Mouse (Mus musculus) thymus, adult 2 months (tissue): Measurements from ENCODE around the gene Hipk4. TPM values are rescaled to one million over a fixed set of nuclear protein-coding genes. Genes with fewer than 3 reads are reported as not detected.

Experiments used
- DNase-seq: peaks from one replicate; pipeline ENCODE4 v3.0.0; 2021
- H3K27ac ChIP-seq: fragments of 200-500 bp; 2 replicates; pipeline ENCODE4 v1.5.1; 2012; ENCODE audit warnings: low read length, control low read depth; ENCODE audit not compliant: control insufficient read depth, insufficient read depth
- H3K27me3 ChIP-seq: fragments of 200-500 bp; 2 replicates; pipeline ENCODE4 v1.6.1; 2012; ENCODE audit warnings: mild to moderate bottlenecking, low read length, moderate library complexity, mixed read lengths; ENCODE audit not compliant: control insufficient read depth, insufficient read depth
- H3K36me3 ChIP-seq: fragments of 200-500 bp; 2 replicates; pipeline ENCODE4 v1.6.1; 2012; ENCODE audit warnings: mild to moderate bottlenecking, low read length, moderate library complexity; ENCODE audit not compliant: control insufficient read depth, insufficient read depth
- H3K4me1 ChIP-seq: fragments of 200-500 bp; replicated peaks from 2 replicates; pipeline ENCODE4 v1.6.1; 2012; ENCODE audit warnings: low read length; ENCODE audit not compliant: control insufficient read depth, insufficient read depth
- H3K4me3 ChIP-seq: fragments of 200-500 bp; 2 replicates; pipeline ENCODE4 v1.5.1; 2012; ENCODE audit warnings: mild to moderate bottlenecking, low read length, control low read depth, moderate library complexity; ENCODE audit not compliant: control insufficient read depth, insufficient read depth
- CTCF ChIP-seq: fragments of 200-500 bp; IDR thresholded peaks from 2 replicates; pipeline ENCODE4 v1.5.1; 2012; ENCODE audit warnings: mild to moderate bottlenecking, control low read depth, low read length, moderate library complexity, borderline replicate concordance; ENCODE audit not compliant: control insufficient read depth, poor library complexity, insufficient read depth; ENCODE audit errors: extremely low read depth
- POLR2A ChIP-seq: fragments of 200-500 bp; IDR thresholded peaks from 2 replicates; pipeline ENCODE4 v1.6.1; 2012; ENCODE audit warnings: mild to moderate bottlenecking, low read length, control low read depth, moderate library complexity; ENCODE audit not compliant: control insufficient read depth, poor library complexity, insufficient read depth; ENCODE audit errors: extremely low read depth
- WGBS: fragments of 180-500 bp; shearing (Covaris S2); methylation state at CpG from one replicate; pipeline ENCODE4 v1.1.7; 2018; 5-methylcytosine and 5-hydroxymethylcytosine counted together
- polyA plus RNA-seq: library from polyadenylated mRNA; depleted of rRNA; stranded (reverse); fragments of >200 nt; gene quantifications from 2 replicates; pipeline ENCODE4 v1.2.3, GENCODE M21; 2012; rRNA removed

Hipk4 gene
- polyA plus RNA-seq, 1 experiment: 1.3 TPM

DNA sequence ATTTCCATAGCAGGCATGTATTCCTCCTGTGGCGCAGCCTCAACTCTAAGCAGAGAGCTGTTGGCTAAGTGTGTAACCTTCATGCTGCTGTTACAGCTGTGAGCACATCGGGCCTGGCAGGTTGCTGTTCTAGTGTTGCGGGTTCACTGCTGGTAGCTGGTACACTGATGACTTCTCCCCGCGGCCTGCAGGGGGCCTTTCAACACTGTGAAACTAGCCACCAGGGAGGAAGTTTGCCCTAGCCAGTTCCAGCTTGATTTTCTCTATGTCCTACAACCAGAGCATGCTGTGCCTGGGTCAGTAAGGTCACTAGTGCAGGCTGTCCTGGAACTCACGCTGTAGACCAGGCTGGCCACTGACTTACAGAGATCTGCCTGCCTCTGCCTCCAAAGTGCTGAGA lies 53.8 kb downstream of the Hipk4 start:
- Histone ChIP-seq H3K27me3 (no peaks in the 10 kb centered on the region), H3K27ac (no peak overlapping the region), H3K4me1 (no peaks in the 10 kb centered on the region), H3K4me3 (no peak overlapping the region), H3K36me3 (peaks cover 17% of the 10 kb centered on the region)
- 63% methylated on average over 6 of the region's 6 CpGs for WGBS
- peak; percentile 61 for DNase-seq
- TF ChIP-seq POLR2A (no peak), CTCF (peak; percentile 72; the same call in 1 of the 2 replicates)

DNA sequence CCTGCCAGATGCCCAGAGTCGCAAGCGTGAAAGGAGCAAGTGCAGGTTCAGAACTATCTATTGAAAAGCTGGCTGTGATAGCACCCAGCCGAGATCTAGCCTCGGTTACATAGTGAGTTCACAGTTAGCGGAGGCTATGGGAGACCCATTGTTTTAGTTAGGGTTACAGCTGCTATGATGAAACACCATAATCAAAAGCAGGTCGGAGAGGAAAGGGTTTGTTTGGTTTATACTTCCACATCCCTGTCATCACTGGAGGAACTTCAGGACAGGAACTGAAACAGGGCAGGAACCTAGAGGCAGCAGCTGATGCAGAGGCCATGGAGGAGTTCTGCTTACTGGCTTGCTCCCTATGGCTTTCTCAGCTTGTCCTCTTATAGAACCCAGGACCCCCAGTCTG lies 54.5 kb downstream of the Hipk4 start:
- 96% methylated on average over 6 of the region's 6 CpGs for WGBS
- no peak for TF ChIP-seq CTCF
- TF ChIP-seq POLR2A: no peak
- Histone ChIP-seq H3K4me1 (no peaks in the 10 kb centered on the region), H3K27me3 (no peaks in the 10 kb centered on the region), H3K4me3 (no peak overlapping the region), H3K27ac (no peak overlapping the region), H3K36me3 (peaks cover 21% of the 10 kb centered on the region)
- DNase-seq: no peak

DNA sequence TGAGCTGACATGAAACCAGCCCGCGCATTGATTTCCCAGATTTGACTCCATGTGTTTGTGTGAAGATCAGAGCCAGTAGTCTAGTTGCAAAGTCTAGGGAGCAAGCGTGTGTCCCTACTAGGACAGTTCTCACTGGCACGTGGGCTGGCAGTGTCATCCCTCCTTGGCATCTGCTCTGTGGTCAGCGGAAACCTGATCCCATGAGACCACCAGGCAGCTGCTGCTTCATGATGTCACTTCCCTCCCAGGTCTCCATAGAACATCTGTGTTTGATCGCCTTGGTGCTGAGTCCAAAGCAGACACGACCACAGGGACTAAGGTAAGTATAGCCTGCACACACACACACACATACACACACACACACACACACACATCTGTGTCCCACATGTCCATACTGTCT lies 55.4 kb downstream of the Hipk4 start:
- TF ChIP-seq POLR2A: no peak
- no peak for TF ChIP-seq CTCF
- Histone ChIP-seq H3K4me3 (no peak overlapping the region), H3K27me3 (no peaks in the 10 kb centered on the region), H3K36me3 (peaks cover 22% of the 10 kb centered on the region), H3K27ac (no peak overlapping the region), H3K4me1 (no peaks in the 10 kb centered on the region)
- WGBS: 92% methylated on average over 7 of the region's 7 CpGs
- no peak for DNase-seq

DNA sequence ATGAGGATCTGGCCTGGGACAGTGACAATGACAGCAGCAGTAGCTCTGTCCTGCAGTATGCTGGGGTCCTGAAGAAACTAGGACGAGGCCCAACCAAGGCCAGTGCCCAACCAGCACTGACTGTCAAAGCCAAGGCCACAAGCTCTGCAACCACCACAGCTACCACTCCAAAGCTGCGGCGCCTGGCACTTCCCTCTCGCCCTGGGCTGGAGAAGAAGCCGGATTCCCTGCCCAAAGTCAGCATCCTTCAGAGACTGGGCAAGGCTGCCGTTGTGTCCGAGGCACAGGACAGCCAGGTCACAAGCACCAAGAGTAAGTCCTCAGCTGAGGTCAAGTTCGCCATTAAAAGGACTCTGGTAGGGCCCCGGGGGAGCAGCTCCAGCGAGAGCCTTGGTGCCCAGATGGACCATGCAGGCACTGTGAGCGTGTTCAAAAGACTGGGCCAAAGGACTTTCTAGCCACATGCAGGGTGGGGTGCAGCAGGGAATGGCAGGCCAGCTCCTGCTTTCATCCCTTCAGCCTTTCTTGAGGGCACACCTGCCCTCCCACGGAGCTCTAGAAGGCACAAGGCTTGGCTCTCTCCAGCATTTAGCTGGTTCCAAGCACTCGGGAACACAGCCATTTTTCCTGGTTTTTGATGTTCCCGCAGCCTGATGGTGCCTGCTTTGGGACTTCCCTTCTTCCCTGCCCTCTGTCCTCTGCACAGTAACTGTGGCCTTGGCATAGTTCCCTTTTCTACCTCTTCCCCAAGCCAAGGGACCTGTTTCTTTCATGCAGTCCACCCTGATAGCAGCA lies 57.5 kb downstream of the Hipk4 start:
- no peak for DNase-seq
- Histone ChIP-seq H3K27me3 (no peaks in the 10 kb centered on the region), H3K36me3 (peaks cover 31% of the 10 kb centered on the region), H3K4me1 (no peaks in the 10 kb centered on the region), H3K4me3 (no peak overlapping the region), H3K27ac (no peak overlapping the region)
- WGBS: 97% methylated on average over 14 of the region's 14 CpGs
- TF ChIP-seq CTCF (no peak), POLR2A (no peak)

Other genes with a start within 250 kb of the Hipk4 start
- gene Ltbp4, start 185.6 kb upstream of the Hipk4 start, polyA plus RNA-seq: 48.3 and 77.5 TPM in 2 replicates
- 203 and 206 TPM in 2 replicates for gene Shkbp1, start 167.2 kb upstream of the Hipk4 start, polyA plus RNA-seq
- not detected in 2 replicates for gene Gm20479, start 165.8 kb upstream of the Hipk4 start, polyA plus RNA-seq
- 0.13 TPM in 2 replicates for gene Sptbn4, start 75.6 kb upstream of the Hipk4 start, polyA plus RNA-seq
- 40.9 and 50.8 TPM in 2 replicates for gene Blvrb, start 75.3 kb upstream of the Hipk4 start, polyA plus RNA-seq
- 25.8 and 26.7 TPM in 2 replicates for gene Sertad3, start 49.5 kb upstream of the Hipk4 start, polyA plus RNA-seq
- gene Sertad1, start 36.4 kb upstream of the Hipk4 start, polyA plus RNA-seq: 44.9 and 46.4 TPM in 2 replicates
- gene Prx, start 23.9 kb upstream of the Hipk4 start, polyA plus RNA-seq: 2.0 and 2.4 TPM in 2 replicates
- 456 and 516 TPM in 2 replicates for gene Pld3, start 30.0 kb downstream of the Hipk4 start, polyA plus RNA-seq
- gene 2310022A10Rik, start 30.0 kb downstream of the Hipk4 start, polyA plus RNA-seq: 58.0 and 58.1 TPM in 2 replicates
- gene Akt2, start 68.3 kb downstream of the Hipk4 start, polyA plus RNA-seq: 133 and 139 TPM in 2 replicates
- 0.05 TPM in 1 of 2 replicates, not detected in the other for gene Ttc9b, start 130.6 kb downstream of the Hipk4 start, polyA plus RNA-seq
- 24.7 and 30.0 TPM in 2 replicates for gene Map3k10, start 151.3 kb downstream of the Hipk4 start, polyA plus RNA-seq
- 0.77 and 0.92 TPM in 2 replicates for gene Zfp607b, start 166.1 kb downstream of the Hipk4 start, polyA plus RNA-seq
- 2.5 and 2.6 TPM in 2 replicates for gene Zfp60, start 208.1 kb downstream of the Hipk4 start, polyA plus RNA-seq